Mouse (Mus musculus) hindbrain, embryonic 10.5 days (tissue): Measurements from ENCODE around the gene Gtpbp1. TPM values are rescaled to one million over a fixed set of nuclear protein-coding genes. Genes with fewer than 3 reads are reported as not detected.
A peak's percentile ranks its signal among the peaks of the same experiment; 100 is the strongest.

Source experiments
- DNase-seq: peaks from one replicate; pipeline ENCODE4 v3.0.0-alpha.2; 2017; ENCODE audit warnings: low spot score
- H3K27ac ChIP-seq: fragments of 300-500 bp; sonication (generic); 2 replicates; pipeline ENCODE4 v1.5.1; 2016; ENCODE audit warnings: mild to moderate bottlenecking, moderate library complexity
- H3K27me3 ChIP-seq: fragments of 300-500 bp; sonication (generic); 2 replicates; pipeline ENCODE4 v1.6.1; 2016; ENCODE audit warnings: mild to moderate bottlenecking; ENCODE audit not compliant: poor library complexity, insufficient read depth, severe bottlenecking
- H3K36me3 ChIP-seq: fragments of 300-500 bp; sonication (generic); 2 replicates; pipeline ENCODE4 v1.6.1; 2016; ENCODE audit warnings: mild to moderate bottlenecking, moderate library complexity
- H3K4me1 ChIP-seq: fragments of 300-500 bp; sonication (generic); replicated peaks from 2 replicates; pipeline ENCODE4 v1.6.1; 2016; ENCODE audit warnings: mild to moderate bottlenecking
- H3K4me3 ChIP-seq: fragments of 300-500 bp; sonication (generic); 2 replicates; pipeline ENCODE4 v1.5.1; 2016; ENCODE audit warnings: mild to moderate bottlenecking, moderate library complexity
- H3K9me3 ChIP-seq: fragments of 300-500 bp; sonication (generic); 2 replicates; pipeline ENCODE4 v1.6.1; 2016; ENCODE audit warnings: mild to moderate bottlenecking, moderate library complexity
- WGBS: fragments of 180-500 bp; shearing (Covaris S2); methylation state at CpG from one replicate; pipeline ENCODE4 v1.1.7; 2016; 5-methylcytosine and 5-hydroxymethylcytosine counted together
- polyA plus RNA-seq: library from polyadenylated mRNA; unstranded; fragments of >200 nt; fragmentation: Nextera tagmentation; extraction: Ambion mirVana; gene quantifications from 2 replicates; pipeline ENCODE4 v1.2.1, GENCODE M21; 2016

Gene Gtpbp1
- polyA plus RNA-seq = 44.7 and 44.8 TPM in 2 replicates

DNA sequence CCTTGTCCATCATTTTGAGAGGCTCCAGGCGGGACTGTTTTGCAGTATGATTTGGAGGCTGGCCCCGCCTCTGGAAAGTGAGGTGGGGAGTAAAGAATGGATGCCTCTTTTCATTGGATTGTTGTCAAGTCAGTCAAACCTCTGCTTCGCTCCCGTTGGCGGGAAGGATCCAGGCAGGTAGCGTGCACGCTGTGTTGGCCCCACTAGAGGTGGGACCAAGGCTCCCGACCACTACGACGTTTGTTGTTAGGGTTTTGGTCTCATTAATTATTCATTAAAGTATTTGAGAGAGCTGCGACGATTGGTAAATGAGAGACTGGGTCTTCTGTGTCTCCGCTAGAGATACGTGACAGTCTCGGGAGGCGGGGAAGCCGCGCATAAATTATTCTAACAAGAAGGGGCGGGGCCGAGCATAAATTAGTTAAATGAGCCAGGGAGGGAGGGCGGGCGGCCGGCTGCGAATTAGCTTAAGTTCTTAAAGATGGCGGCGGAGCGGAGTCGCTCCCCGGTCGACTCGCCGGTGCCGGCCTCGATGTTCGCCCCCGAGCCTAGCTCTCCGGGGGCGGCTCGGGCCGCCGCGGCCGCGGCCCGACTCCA, at the start of gene Gtpbp1:
Gtpbp1 (plus strand) TSS at position 420 of the 597 bp plus-strand sequence.
- H3K36me3 ChIP-seq = peaks cover 20% of the 10 kb centered on the region
- no peaks in the 10 kb centered on the region for H3K27me3 ChIP-seq
- peaks cover 69% of the 10 kb centered on the region for H3K4me1 ChIP-seq
- peak; percentile 96 for DNase-seq
- peak within 1 kb of the TSS; percentile 97 for H3K4me3 ChIP-seq
- H3K9me3 ChIP-seq = no peaks in the 10 kb centered on the region
- peak within 1 kb of the TSS; percentile 93 for H3K27ac ChIP-seq
- WGBS = under 1% methylated on average over 45 of the region's 45 CpGs

DNA sequence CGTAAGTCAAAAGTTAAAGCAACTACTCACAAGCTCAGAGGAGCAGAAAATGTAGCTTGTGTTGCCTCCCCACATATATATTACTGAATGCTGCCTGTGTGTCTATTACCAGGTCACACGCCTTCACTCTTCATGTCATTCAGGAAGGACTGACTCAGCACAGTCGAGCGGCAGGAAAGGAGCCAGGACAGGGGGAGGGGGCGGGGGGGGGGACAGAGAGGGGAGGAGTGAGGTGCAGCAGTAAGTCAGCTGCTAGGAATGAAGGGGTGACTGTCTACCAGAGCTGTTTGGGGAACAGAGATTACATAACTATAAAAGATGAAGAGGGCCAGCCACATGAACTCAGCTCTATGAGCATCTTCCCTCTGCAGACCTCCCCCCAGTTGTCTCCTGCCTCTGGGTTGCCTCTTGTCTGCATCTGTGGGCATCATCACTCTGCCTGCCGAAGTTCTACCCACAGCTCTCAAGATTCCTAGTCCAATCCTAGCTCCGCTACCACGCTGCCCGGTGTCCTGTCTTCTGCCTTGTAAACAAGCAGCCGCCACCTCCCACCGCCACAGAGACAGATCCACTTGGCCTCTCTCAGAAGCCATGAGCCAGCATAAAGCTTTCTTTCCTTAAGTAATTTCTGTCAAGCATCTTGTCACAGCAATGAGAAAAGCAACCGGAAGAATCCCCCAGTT, 49.4 kb upstream of the Gtpbp1 start:
- DNase-seq = no peak
- Histone ChIP-seq H3K27me3 (no peaks in the 10 kb centered on the region), H3K4me1 (no peaks in the 10 kb centered on the region), H3K4me3 (no peak overlapping the region), H3K9me3 (no peaks in the 10 kb centered on the region), H3K36me3 (peaks cover 60% of the 10 kb centered on the region), H3K27ac (no peak overlapping the region)
- WGBS = 79% methylated on average over 12 of the region's 12 CpGs

DNA sequence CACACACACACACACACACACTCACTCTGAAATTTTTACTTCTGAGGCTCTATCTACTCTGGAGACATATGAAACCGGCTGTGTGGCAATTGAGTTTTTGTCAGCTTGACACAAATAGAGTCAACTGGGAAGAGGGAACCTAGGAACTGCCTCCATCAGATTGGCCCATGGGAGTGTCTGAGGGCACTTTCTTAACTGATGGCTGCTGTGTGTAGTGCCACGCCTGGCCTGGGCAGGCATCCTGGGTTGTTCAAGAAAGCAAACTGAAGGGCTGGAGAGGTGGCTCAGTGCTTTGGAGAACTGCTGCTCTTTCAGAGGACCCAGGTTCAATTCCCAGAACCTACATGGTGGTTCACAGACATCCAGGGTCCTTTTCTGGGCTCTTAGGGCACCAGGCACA, 45.2 kb upstream of the Gtpbp1 start:
- WGBS = 82% methylated on average over 2 of the region's 2 CpGs
- Histone ChIP-seq H3K36me3 (peaks cover 63% of the 10 kb centered on the region), H3K27ac (no peak overlapping the region), H3K4me1 (no peaks in the 10 kb centered on the region), H3K4me3 (no peak overlapping the region), H3K9me3 (no peaks in the 10 kb centered on the region), H3K27me3 (no peaks in the 10 kb centered on the region)
- no peak for DNase-seq

DNA sequence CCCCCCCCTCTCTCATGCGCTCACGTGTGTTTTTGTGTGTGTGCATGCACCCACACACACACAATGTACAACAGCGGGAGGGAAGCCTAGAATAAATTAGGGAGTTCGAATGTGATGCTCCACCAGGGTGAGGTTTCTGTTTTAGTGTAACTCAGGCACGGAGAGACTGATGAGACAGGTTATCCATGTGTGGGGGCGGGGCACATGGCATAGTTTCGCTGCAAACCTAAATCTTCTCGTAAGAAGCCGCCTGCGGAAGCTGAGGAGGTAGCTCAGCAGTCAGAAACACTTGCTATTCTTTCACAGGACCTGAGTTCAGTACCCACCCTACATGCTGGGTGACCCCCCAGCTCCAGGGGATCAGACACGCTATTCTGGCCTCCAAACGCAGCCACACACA, 42.5 kb upstream of the Gtpbp1 start:
- no peak for DNase-seq
- Histone ChIP-seq H3K4me3 (no peak overlapping the region), H3K9me3 (0 out of 2 replicates have a peak, but pooled peaks cover 4% of the 10 kb centered on the region), H3K27ac (no peak overlapping the region), H3K27me3 (no peaks in the 10 kb centered on the region), H3K36me3 (peaks cover 61% of the 10 kb centered on the region), H3K4me1 (no peaks in the 10 kb centered on the region)
- WGBS = 87% methylated on average over 12 of the region's 12 CpGs

DNA sequence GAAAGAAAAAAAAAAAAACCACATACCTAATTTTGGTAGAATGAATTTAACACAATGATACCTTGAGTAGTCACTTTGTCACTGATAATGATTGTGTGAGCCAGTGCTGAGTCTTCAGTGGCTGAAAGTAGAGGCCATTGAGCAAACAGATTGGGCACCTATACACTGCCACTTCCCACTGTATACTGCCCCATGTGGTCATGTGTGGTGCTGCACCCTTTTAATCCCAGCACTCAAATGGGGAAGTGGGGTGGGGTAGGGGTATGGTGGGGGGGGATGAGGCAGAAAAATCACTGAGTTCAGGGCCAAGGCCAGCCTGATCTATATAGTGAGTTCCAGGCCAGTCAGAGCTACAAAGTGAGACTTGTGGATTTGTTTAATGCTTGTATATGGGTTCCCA, 40.1 kb upstream of the Gtpbp1 start:
- Histone ChIP-seq H3K4me3 (no peak overlapping the region), H3K36me3 (peaks cover 54% of the 10 kb centered on the region), H3K27ac (no peak overlapping the region), H3K27me3 (no peaks in the 10 kb centered on the region), H3K4me1 (no peaks in the 10 kb centered on the region), H3K9me3 (0 out of 2 replicates have a peak, but pooled peaks cover 4% of the 10 kb centered on the region)
- DNase-seq = peak; percentile 49

DNA sequence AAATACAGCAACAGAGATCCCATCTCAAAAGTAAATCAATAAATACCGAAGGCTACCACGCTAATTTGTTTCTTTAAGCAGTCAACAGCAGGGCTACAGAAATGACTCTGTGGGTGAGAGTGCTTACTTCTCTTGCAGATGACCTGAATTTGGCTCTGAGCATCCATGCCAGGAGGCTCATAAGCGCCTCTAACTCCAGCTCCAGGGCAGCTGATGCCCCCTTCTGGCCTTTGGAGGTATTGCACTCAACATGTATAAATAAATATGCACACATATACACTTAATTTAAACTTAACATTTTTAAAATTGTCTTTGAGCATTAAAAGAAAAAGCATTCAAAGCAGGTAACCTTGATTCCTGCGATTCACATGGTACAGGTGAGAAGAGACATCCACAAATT, 39.2 kb upstream of the Gtpbp1 start:
- DNase-seq = no peak
- Histone ChIP-seq H3K27me3 (no peaks in the 10 kb centered on the region), H3K4me1 (no peaks in the 10 kb centered on the region), H3K9me3 (0 out of 2 replicates have a peak, but pooled peaks cover 4% of the 10 kb centered on the region), H3K4me3 (no peak overlapping the region), H3K36me3 (peaks cover 52% of the 10 kb centered on the region), H3K27ac (no peak overlapping the region)
- 73% methylated on average over 4 of the region's 4 CpGs for WGBS

DNA sequence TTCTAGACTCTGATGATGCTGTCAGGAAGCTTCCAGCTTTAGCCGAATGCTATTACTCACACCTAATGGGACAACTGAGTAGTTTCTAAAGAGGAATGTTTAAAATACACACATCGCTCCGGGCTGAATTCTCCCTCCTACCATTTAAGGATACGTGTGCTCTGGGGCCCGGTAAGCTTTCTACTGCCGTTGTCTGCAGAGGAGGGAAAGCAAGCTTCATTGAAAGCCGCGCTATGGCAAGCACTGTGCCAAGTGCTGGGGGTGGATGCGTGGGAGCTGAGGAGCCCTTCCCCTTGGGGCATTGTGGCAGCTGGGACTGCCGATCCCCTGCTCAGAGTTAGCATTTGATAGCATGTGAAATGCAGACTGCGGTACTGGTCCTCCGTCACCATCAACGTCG, 34.2 kb upstream of the Gtpbp1 start:
- Histone ChIP-seq H3K27ac (no peak overlapping the region), H3K4me3 (no peak overlapping the region), H3K4me1 (peaks cover 19% of the 10 kb centered on the region), H3K36me3 (peaks cover 26% of the 10 kb centered on the region), H3K9me3 (0 out of 2 replicates have a peak, but pooled peaks cover 6% of the 10 kb centered on the region), H3K27me3 (no peaks in the 10 kb centered on the region)
- no peak for DNase-seq
- 95% methylated on average over 14 of the region's 14 CpGs for WGBS

DNA sequence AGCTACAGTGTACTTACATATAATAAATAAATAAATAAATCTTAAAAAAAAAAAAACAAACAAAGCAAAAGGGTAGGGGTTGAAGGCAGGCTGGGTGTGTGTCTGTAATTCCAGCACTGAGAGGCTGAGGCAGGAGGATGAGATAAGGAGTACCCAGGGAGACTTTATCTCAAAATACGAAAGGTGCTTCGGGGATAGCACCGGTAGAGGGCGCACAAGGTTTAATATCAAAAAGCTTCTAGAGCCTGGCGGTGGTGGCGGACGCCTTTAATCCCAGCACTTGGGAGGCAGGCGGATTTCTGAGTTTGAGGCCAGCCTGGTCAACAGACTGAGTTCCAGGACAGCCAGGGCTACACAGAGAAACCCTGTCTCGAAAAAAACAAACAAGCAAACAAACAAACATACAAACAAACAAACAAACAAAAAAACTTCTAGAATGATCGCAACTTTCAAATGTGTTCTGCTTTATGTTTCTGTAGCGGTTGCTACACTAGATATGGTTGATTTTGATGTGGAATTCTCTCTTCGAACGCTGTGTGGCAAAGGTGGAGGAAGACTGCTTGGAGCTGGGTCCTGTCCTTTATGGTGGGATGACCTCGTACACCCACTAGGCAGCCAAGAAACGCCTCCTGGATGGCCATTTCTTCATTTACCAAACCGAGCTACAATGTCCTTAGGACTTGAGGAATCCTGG, 32.7 kb upstream of the Gtpbp1 start:
- 4% methylated on average over 16 of the region's 16 CpGs for WGBS
- peaks cover 29% of the 10 kb centered on the region for H3K36me3 ChIP-seq
- peaks cover 19% of the 10 kb centered on the region for H3K4me1 ChIP-seq
- H3K4me3 ChIP-seq = peak overlapping the region; percentile 84
- H3K27ac ChIP-seq = peak overlapping the region; percentile 100
- peak; percentile 85 for DNase-seq
- peaks cover 6% of the 10 kb centered on the region; the same call in 1 of the 2 replicates for H3K9me3 ChIP-seq
- H3K27me3 ChIP-seq = no peaks in the 10 kb centered on the region

DNA sequence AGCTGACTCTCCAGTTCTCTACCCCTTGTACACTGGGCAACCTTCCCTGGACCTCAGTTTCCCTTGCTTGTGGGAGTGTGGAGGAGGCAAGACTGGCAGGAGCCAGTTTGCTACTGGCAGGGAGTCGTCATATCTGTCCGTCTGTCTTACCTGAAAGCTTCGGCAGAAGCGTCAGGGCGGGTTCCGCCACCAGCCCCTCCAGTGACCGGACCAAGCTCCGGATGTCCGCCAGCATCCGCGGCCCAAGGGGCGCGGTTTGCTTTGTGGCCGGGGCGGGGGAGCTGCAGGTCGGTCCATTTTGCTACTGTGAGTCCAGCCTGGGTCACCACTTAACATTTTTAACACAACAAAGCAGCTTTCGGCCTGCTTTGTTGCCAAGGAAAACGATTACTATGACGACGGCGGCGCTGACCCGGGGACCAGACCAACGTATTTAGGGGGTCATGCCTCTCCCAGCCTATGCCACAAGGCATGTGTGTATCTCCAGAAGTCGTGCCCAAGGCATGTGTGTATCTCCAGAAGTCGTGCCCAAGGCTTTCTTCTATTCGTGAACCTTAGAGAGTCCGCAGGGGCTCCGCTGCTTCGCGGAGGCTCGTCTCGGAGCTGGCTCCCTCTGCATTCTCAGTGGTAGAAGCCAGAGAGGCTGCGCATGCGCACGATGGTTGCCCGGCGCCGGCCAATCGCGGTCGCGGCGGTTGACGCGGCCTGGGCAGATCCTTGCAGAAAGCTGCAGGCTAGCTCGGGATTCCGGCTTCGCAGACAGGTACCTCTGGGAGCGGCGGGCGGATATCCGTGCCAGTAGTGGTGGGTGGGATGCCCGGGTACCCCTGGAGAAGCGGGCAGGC, 31.9 kb upstream of the Gtpbp1 start, which contains the start of the genes Fam227a and Cby1:
Fam227a (minus strand) TSS at position 426 of the 845 bp plus-strand sequence.
Cby1 (plus strand) TSS at position 669 of the 845 bp plus-strand sequence.
- peak within 1 kb of the TSS; percentile 84 for H3K4me3 ChIP-seq
- WGBS = under 1% methylated on average over 55 of the region's 55 CpGs
- peaks cover 6% of the 10 kb centered on the region; the same call in 1 of the 2 replicates for H3K9me3 ChIP-seq
- peak; percentile 98 for DNase-seq
- H3K4me1 ChIP-seq = peaks cover 19% of the 10 kb centered on the region
- peaks cover 28% of the 10 kb centered on the region for H3K36me3 ChIP-seq
- peak within 1 kb of the TSS; percentile 100 for H3K27ac ChIP-seq
- H3K27me3 ChIP-seq = no peaks in the 10 kb centered on the region

DNA sequence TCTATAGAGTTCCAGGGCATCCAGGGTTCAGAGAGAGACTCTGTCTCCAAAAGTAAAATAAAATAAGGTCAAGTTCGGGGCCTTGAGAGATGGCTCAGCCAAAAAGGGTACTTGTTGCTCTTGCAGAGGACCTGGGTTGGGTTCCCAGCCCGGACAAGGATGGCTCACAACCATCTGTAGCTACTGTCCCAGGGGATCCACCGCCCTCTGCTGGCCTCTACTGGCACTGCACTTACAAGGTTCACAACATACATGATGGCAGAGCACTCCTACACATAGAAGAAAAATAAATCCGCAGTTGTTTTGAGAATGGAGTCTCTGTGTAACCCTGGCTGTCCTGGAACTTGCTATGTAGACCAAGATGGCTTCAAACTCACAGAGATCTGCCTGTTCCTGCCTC, 28.8 kb upstream of the Gtpbp1 start:
- peaks cover 55% of the 10 kb centered on the region for H3K36me3 ChIP-seq
- H3K27ac ChIP-seq = no peak overlapping the region
- peaks cover 6% of the 10 kb centered on the region; the same call in 1 of the 2 replicates for H3K9me3 ChIP-seq
- WGBS = 74% methylated on average over 4 of the region's 4 CpGs
- no peak overlapping the region for H3K4me3 ChIP-seq
- H3K27me3 ChIP-seq = no peaks in the 10 kb centered on the region
- peaks cover 19% of the 10 kb centered on the region for H3K4me1 ChIP-seq
- peak; percentile 35 for DNase-seq

DNA sequence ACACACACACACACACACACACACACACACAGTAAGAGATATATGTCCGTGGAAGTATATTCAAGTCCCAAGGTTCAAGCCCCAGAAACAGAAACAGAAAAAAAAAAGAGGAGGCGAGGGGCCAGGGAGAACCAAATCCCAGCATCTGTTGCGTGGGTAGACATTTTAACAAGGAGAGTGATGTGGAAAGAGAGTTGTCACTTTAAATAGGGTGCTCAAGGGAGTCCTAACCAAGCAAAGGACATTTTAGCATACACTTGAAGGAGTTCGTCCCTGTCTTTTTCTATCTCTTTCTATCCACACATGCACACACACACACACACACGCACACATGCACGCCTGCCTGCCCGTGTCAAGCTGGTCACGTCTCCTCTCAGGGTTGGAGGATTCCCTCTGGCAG, 26.0 kb upstream of the Gtpbp1 start:
- peaks cover 71% of the 10 kb centered on the region for H3K36me3 ChIP-seq
- DNase-seq = no peak
- peaks cover 8% of the 10 kb centered on the region for H3K4me1 ChIP-seq
- no peak overlapping the region for H3K4me3 ChIP-seq
- peaks cover 6% of the 10 kb centered on the region; the same call in 1 of the 2 replicates for H3K9me3 ChIP-seq
- H3K27me3 ChIP-seq = no peaks in the 10 kb centered on the region
- H3K27ac ChIP-seq = no peak overlapping the region
- 91% methylated on average over 8 of the region's 8 CpGs for WGBS

DNA sequence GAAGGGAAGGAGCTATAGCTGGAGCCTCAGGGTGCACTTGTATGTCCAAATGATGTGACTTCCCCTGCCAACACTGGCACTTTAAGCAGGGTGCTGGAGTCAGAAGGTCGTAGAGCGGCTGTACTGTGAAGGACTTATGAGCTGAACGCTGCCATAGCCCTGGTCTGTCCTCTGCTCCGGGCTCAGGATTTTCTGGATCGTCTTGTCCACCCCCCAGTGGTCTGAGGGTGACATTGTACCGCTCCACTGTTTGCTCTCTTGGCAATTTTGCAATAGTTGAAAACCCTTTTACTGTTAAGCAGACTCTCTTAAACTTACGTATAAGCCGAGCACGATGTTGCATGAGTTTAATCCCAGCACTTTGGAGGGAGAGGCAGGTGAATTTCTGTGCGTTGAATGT, 21.4 kb upstream of the Gtpbp1 start:
- DNase-seq = no peak
- Histone ChIP-seq H3K4me3 (no peak overlapping the region), H3K27me3 (no peaks in the 10 kb centered on the region), H3K9me3 (no peaks in the 10 kb centered on the region), H3K4me1 (peaks cover 6% of the 10 kb centered on the region), H3K36me3 (peaks cover 67% of the 10 kb centered on the region), H3K27ac (no peak overlapping the region)
- 80% methylated on average over 10 of the region's 10 CpGs for WGBS
